Mouse (Mus musculus): ENCODE data around the gene Nup93. TPM values are rescaled to one million over a fixed set of nuclear protein-coding genes. Genes with fewer than 3 reads are reported as not detected.

Nup93 gene
- polyA plus RNA-seq, 1 experiment from 2014 or later = 86.2 TPM

DNA sequence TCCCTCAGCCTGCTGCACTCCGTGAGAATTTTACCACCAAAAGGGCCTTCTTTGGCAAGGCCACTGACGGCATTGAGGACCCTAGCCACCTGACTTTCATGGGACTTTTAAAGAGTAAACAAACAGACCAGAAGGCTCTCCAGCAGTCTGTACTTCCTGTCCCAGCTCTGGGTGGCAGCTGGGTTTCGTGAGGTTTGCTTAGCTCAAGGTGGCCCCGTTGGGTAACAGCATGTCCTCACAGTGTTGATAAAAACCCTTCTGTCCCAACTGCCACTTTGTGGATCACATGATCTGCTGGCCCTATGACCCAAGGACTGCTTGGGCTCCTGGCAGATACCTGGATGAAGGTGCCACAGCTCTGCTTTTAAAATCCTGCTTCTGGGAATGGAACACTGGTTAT, 140.2 kb downstream of the Nup93 start:
- peak; percentile 44 for ATAC-seq (ENCODE audit: low read depth)
- no peak overlapping the region for H3K4me2 ChIP-seq (ENCODE audit: low read depth, low read length)
- H3K27me3 ChIP-seq (ENCODE audit: control insufficient read depth, insufficient read depth, low read depth, low read length) = no peaks in the 10 kb centered on the region
- peaks cover 14% of the 10 kb centered on the region for H3K4me1 ChIP-seq (replicated peaks; ENCODE audit: control insufficient read depth, insufficient read depth, low read length)
- H3K36me3 ChIP-seq (ENCODE audit: control insufficient read depth, insufficient read depth, low read length) = no peaks in the 10 kb centered on the region
- WGBS = 25% methylated on average over 4 of the region's 4 CpGs
- H3K4me3 ChIP-seq (ENCODE audit: low read length) = no peak overlapping the region
- no peaks in the 10 kb centered on the region for H3K9me3 ChIP-seq (ENCODE audit: control insufficient read depth, low read length)
- peak overlapping the region; percentile 45 for H3K27ac ChIP-seq (ENCODE audit: low read length)
- no peak overlapping the region for H3K9ac ChIP-seq (ENCODE audit: low read length)

DNA sequence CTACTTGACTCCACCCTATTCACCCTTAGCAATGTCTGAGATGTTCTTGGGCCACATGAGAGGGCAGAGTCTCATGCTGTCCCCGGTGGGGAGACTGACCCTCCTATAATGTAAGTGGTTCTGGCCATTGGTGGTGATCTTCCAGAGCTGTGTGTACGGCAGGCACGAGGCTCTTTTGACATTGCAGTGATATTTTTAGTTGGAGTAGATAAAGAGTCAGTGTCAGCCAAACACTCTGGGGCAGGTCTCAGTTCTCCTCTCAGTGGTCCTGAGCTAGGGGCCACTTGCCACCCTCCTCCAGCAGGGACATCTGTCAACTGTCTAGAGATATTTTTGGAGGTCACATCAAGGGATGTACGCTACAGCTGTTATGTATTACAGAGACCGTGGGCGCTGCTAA, 142.9 kb downstream of the Nup93 start:
- no peaks in the 10 kb centered on the region for H3K36me3 ChIP-seq (ENCODE audit: control insufficient read depth, insufficient read depth, low read length)
- H3K9ac ChIP-seq (ENCODE audit: low read length) = no peak overlapping the region
- no peak for ATAC-seq (ENCODE audit: low read depth)
- H3K4me3 ChIP-seq (ENCODE audit: low read length) = no peak overlapping the region
- 56% methylated on average over 6 of the region's 6 CpGs for WGBS
- H3K4me2 ChIP-seq (ENCODE audit: low read depth, low read length) = no peak overlapping the region
- no peak overlapping the region for H3K27ac ChIP-seq (ENCODE audit: low read length)
- no peaks in the 10 kb centered on the region for H3K9me3 ChIP-seq (ENCODE audit: control insufficient read depth, low read length)
- H3K4me1 ChIP-seq (replicated peaks; ENCODE audit: control insufficient read depth, insufficient read depth, low read length) = peaks cover 16% of the 10 kb centered on the region
- no peaks in the 10 kb centered on the region for H3K27me3 ChIP-seq (ENCODE audit: control insufficient read depth, insufficient read depth, low read depth, low read length)

DNA sequence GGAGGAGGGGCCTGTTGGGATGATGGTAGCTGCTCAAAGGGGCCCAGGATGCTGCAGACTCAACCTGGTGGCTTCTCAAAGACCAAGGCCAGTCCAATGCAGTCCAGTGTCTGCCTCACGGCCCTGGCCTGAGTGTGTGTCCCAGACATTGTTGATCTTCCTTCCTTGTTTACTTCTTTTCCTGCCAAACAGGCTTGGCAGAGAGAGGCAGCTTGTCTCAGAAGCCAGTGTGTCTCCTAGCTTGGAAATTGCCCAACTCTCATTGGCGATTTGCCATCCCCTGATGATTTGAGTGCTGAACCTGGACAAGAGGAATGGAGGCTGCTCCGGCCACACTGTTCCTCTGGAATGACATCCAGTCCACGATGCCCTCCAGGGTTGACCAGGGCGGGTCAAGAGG, 144.2 kb downstream of the Nup93 start:
- ATAC-seq (ENCODE audit: low read depth) = peak; percentile 54
- 24% methylated on average over 5 of the region's 5 CpGs for WGBS
- H3K4me1 ChIP-seq (replicated peaks; ENCODE audit: control insufficient read depth, insufficient read depth, low read length) = peaks cover 29% of the 10 kb centered on the region

DNA sequence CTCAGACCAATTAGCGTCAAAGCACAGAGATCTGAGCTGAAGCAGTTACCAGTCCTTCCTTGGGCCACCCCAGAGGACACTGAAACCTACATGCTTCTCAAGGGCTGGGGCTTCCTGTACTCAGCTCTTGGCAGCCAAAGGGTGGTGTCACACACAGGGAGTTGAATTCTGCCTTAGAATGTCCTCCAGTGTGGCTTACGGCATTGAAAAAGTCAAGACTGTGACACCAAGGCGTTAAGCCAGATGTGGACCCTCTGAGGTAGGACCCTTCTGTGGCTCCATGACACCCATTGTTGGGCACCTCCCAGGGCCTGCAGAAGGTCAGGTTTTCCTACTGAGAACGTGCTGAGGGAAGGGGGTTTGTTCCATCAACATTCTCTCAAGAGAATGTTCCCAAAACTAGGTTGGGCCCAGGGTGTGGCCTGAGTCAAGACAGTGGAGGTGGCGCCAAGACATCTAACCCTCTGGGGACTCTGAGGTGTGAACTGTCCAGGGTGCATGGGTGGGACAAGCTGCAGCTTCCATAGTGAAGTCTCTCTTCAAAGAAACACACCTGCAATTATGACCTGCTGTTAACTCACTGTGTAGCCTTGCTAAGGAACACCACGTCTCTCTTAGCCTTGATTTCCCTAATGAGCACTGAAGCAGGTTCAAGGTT, 147.5 kb downstream of the Nup93 start:
- Histone ChIP-seq H3K27ac (ENCODE audit: low read length) (no peak overlapping the region), H3K27me3 (ENCODE audit: control insufficient read depth, insufficient read depth, low read depth, low read length) (no peaks in the 10 kb centered on the region), H3K4me3 (ENCODE audit: low read length) (no peak overlapping the region), H3K9ac (ENCODE audit: low read length) (no peak overlapping the region), H3K4me1 (replicated peaks; ENCODE audit: control insufficient read depth, insufficient read depth, low read length) (peaks cover 35% of the 10 kb centered on the region), H3K36me3 (ENCODE audit: control insufficient read depth, insufficient read depth, low read length) (no peaks in the 10 kb centered on the region), H3K9me3 (ENCODE audit: control insufficient read depth, low read length) (no peaks in the 10 kb centered on the region), H3K4me2 (ENCODE audit: low read depth, low read length) (no peak overlapping the region)
- ATAC-seq (ENCODE audit: low read depth) = no peak
- WGBS = 82% methylated on average over 6 of the region's 6 CpGs

More for the DNA sequence above, 144.2 kb downstream of the Nup93 start:
- H3K27ac ChIP-seq (ENCODE audit: low read length) = 0 out of 2 replicates have a peak overlapping the region, but pooled peaks have one; percentile 24
- H3K9me3 ChIP-seq (ENCODE audit: control insufficient read depth, low read length) = no peaks in the 10 kb centered on the region
- H3K4me3 ChIP-seq (ENCODE audit: low read length) = no peak overlapping the region
- H3K36me3 ChIP-seq (ENCODE audit: control insufficient read depth, insufficient read depth, low read length) = no peaks in the 10 kb centered on the region
- no peak overlapping the region for H3K4me2 ChIP-seq (ENCODE audit: low read depth, low read length)
- no peaks in the 10 kb centered on the region for H3K27me3 ChIP-seq (ENCODE audit: control insufficient read depth, insufficient read depth, low read depth, low read length)
- no peak overlapping the region for H3K9ac ChIP-seq (ENCODE audit: low read length)

DNA sequence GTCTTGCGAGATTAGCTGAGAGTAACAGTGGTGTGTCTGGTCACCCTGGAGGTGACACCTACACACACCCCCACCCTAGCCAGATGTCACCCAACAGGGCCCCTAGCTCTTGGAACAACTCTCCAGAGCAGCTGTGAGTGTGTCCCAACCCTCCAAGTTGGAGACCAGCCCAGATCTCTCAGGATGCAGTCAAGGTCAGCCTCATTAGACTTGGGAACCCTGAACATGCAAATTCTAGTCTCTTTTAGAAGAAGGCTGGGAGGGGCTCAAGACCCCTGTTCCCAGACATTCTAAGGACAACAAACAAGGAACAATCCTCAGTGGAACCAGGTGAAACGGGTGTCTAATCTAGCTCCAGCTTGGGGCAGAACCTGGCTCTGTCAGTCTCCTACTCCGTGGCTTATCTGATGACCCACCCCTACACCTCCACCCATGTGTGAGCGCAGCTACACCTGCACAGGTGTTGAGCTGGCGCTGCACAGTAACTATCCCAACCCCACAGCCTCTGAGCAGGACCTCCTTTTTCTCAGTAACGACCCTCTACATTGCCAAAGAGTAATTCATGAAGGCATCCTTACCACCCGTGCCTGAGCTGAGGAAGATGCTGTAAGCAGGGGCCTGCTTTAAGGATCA, 148.4 kb downstream of the Nup93 start:
- H3K9ac ChIP-seq (ENCODE audit: low read length) = no peak overlapping the region
- H3K4me1 ChIP-seq (replicated peaks; ENCODE audit: control insufficient read depth, insufficient read depth, low read length) = peaks cover 31% of the 10 kb centered on the region
- peak; percentile 67 for ATAC-seq (ENCODE audit: low read depth)
- WGBS = 61% methylated on average over 7 of the region's 7 CpGs
- H3K4me3 ChIP-seq (ENCODE audit: low read length) = no peak overlapping the region
- H3K9me3 ChIP-seq (ENCODE audit: control insufficient read depth, low read length) = no peaks in the 10 kb centered on the region
- peak overlapping the region; percentile 33 for H3K27ac ChIP-seq (ENCODE audit: low read length)
- H3K27me3 ChIP-seq (ENCODE audit: control insufficient read depth, insufficient read depth, low read depth, low read length) = no peaks in the 10 kb centered on the region
- no peak overlapping the region for H3K4me2 ChIP-seq (ENCODE audit: low read depth, low read length)
- no peaks in the 10 kb centered on the region for H3K36me3 ChIP-seq (ENCODE audit: control insufficient read depth, insufficient read depth, low read length)

DNA sequence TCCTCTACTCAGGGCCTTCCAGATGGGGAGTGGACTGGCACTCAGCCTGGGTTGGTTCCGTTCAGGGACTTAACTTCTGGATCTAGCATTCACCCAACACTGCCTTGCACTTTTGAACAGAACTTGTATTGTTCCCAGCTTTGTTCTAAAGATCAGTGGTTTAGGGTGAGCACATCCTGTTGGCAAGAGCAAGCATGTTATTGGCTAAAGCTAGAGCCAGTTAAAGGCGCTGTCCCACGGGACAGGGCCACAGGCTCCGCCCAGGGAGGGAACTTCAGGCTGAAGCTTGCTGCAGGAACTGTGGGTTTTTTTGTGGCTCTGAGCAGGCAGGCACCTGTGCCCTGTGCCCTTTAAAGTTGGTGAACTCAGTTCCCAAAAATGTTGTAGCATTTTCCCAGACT, 148.9 kb downstream of the Nup93 start:
- Histone ChIP-seq H3K27me3 (ENCODE audit: control insufficient read depth, insufficient read depth, low read depth, low read length) (no peaks in the 10 kb centered on the region), H3K4me2 (ENCODE audit: low read depth, low read length) (no peak overlapping the region), H3K4me1 (replicated peaks; ENCODE audit: control insufficient read depth, insufficient read depth, low read length) (peaks cover 31% of the 10 kb centered on the region), H3K9ac (ENCODE audit: low read length) (no peak overlapping the region), H3K27ac (ENCODE audit: low read length) (peak overlapping the region; percentile 33), H3K9me3 (ENCODE audit: control insufficient read depth, low read length) (no peaks in the 10 kb centered on the region), H3K4me3 (ENCODE audit: low read length) (no peak overlapping the region), H3K36me3 (ENCODE audit: control insufficient read depth, insufficient read depth, low read length) (no peaks in the 10 kb centered on the region)
- ATAC-seq (ENCODE audit: low read depth) = peak; percentile 75
- 36% methylated on average over 4 of the region's 4 CpGs for WGBS

DNA sequence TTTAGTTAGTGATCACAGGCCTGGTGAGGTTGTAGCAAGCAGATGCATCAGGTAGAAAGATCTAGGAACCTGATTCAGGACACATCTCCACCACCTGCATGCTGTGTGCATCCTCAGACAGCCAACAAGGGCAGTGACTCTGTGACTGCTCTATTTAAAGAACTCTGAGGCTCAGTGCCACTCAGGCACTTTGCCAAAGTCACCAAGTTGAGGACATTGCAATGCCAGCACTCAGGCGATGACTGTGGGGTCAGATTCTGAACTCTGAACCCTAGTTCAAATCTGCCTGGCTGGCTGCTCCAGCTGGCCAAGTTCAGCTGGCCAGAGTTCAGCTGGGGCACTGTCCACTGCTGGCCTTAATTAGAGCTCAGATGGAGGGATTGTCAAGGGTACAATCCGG, 149.5 kb downstream of the Nup93 start:
- H3K4me2 ChIP-seq (ENCODE audit: low read depth, low read length) = no peak overlapping the region
- peaks cover 24% of the 10 kb centered on the region for H3K4me1 ChIP-seq (replicated peaks; ENCODE audit: control insufficient read depth, insufficient read depth, low read length)
- WGBS = 66% methylated on average over 2 of the region's 2 CpGs
- no peaks in the 10 kb centered on the region for H3K9me3 ChIP-seq (ENCODE audit: control insufficient read depth, low read length)
- no peak overlapping the region for H3K4me3 ChIP-seq (ENCODE audit: low read length)
- H3K27ac ChIP-seq (ENCODE audit: low read length) = no peak overlapping the region; the same call in 1 of the 2 replicates
- no peak overlapping the region for H3K9ac ChIP-seq (ENCODE audit: low read length)
- no peaks in the 10 kb centered on the region for H3K27me3 ChIP-seq (ENCODE audit: control insufficient read depth, insufficient read depth, low read depth, low read length)
- H3K36me3 ChIP-seq (ENCODE audit: control insufficient read depth, insufficient read depth, low read length) = no peaks in the 10 kb centered on the region
- ATAC-seq (ENCODE audit: low read depth) = no peak

DNA sequence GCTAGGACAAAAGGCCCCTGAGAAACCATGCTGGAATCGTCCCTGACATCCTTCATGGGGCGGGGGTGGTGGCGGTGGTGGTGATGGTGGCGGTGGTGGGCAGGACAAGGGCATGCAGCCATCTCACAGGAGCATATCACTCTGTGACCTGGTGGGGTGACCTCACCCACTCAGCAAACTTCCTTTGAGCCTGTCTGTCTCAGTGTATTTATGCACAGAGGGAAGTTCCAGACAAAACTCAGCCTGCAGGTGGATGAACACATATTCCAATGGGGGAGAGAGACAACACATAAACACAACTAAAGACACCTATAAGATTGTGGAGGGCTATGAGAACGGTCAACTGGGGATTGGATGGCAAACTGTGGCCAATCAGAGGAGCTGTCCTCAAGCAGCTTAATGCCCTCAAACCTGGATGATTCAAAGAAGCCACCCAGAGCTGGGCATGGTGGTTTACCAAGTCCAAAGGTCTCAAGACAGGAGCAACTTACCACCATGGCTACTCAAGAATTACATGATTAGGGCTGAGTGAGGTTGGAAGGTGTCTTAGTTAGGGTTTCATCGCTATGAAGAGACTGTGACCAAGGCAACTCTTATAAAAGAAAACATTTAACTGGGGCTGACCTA, 150.4 kb downstream of the Nup93 start:
- Histone ChIP-seq H3K4me3 (ENCODE audit: low read length) (no peak overlapping the region), H3K27ac (ENCODE audit: low read length) (no peak overlapping the region), H3K36me3 (ENCODE audit: control insufficient read depth, insufficient read depth, low read length) (no peaks in the 10 kb centered on the region), H3K9ac (ENCODE audit: low read length) (no peak overlapping the region), H3K4me1 (replicated peaks; ENCODE audit: control insufficient read depth, insufficient read depth, low read length) (peaks cover 21% of the 10 kb centered on the region), H3K4me2 (ENCODE audit: low read depth, low read length) (no peak overlapping the region), H3K27me3 (ENCODE audit: control insufficient read depth, insufficient read depth, low read depth, low read length) (no peaks in the 10 kb centered on the region), H3K9me3 (ENCODE audit: control insufficient read depth, low read length) (no peaks in the 10 kb centered on the region)
- no peak for ATAC-seq (ENCODE audit: low read depth)
- 77% methylated on average over 6 of the region's 6 CpGs for WGBS

DNA sequence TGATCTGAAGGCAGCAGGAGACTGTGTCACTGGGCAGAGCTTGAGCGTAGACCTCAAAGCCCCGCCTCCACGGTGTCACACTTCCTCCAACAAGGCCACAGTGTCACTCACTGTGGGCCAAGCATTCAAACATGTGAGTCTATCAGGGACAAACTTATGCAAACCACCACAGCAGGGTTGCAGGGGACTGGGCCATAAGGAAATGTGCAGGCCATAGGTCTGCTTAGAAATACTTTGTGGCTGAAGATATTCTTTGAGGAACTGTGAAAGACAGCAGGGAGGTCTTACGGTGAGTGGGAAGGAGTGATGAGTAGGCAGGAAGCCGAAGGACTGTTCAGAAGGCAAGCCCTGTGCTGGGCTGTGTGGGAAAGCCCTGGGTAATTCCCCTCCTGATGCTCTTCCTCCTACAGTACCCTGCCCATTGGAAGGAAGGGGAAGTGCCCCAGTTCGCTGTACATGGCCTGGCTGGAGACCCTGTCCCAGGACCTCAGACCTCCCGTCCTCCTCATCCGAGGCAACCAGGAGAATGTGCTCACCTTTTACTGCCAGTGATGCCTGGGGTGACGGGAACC, 151.1 kb downstream of the Nup93 start:
- Histone ChIP-seq H3K27me3 (ENCODE audit: control insufficient read depth, insufficient read depth, low read depth, low read length) (no peaks in the 10 kb centered on the region), H3K27ac (ENCODE audit: low read length) (no peak overlapping the region), H3K4me3 (ENCODE audit: low read length) (no peak overlapping the region), H3K9ac (ENCODE audit: low read length) (no peak overlapping the region), H3K9me3 (ENCODE audit: control insufficient read depth, low read length) (no peaks in the 10 kb centered on the region), H3K4me1 (replicated peaks; ENCODE audit: control insufficient read depth, insufficient read depth, low read length) (peaks cover 21% of the 10 kb centered on the region), H3K4me2 (ENCODE audit: low read depth, low read length) (no peak overlapping the region), H3K36me3 (ENCODE audit: control insufficient read depth, insufficient read depth, low read length) (no peaks in the 10 kb centered on the region)
- 77% methylated on average over 9 of the region's 9 CpGs for WGBS
- ATAC-seq (ENCODE audit: low read depth) = no peak

Measured in lung, embryonic 16.5 days (tissue).